Mouse (Mus musculus): Measurements from ENCODE around the gene Zmym3.

Zmym3 gene

DNA sequence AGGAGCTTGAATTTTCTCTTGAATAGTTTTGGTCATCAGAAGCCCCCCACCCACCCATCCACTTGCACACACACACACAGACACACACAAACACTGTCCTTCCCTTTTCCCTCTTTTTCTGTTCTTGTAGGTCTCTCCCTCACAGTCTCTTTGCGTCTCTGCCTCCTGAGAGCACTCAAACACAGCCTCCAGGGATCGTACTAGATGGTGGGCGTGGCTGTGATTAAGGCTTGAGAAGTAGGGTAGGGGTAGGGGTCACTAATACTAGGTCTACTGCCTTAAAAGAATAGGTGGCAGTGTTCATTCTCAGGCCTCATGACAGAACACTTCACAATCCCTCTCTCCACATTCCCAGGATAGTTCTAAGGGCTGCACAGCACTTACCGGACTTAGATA, at the start of gene Zmym3:
Gene Zmym3 (minus strand): TSS at position 150 of the 396 bp plus-strand sequence.
- no peak for DNase-seq (ENCODE audit: low read depth, low spot score)

DNA sequence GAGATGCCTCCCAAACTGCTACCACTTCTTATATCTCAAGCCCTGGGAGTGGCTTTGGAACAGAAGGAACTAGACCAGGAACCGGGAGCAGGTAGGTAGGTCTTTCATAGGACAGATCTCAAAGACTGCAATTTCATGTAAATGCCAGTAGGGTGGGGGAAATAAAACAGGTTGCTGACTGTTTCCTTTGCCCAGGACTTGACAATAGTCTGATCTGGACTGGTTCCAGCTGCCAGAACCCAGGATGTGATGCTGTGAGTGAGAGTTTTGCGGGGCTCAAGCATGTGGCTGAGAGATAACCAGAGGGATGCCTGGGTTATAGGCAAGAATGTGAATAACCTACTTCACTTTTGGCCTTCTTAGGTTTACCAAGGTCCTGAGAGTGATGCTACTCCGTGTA, 30.9 kb upstream of the Zmym3 start:
- DNase-seq (ENCODE audit: low read depth, low spot score), result no peak

DNA sequence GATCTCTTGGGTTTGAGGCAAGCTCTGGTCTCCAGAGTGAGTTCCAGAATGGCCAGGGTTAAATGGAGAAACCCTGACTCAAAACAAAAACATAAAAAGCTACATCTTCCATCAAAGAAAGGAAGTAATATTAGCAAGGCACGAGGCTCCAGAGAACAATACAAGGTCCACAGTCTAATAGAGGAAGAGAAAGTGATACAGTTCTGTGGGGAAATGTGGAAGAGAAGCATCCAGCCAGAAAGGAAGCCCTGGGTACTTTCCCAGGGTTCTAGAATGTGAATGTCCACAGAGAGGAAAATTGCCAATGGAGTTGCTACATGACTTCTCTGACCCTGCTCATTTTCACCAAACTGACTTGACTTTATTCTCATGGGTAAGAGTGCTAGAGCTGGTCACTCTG, 30.5 kb upstream of the Zmym3 start:
- no peak for DNase-seq (ENCODE audit: low read depth, low spot score)

DNA sequence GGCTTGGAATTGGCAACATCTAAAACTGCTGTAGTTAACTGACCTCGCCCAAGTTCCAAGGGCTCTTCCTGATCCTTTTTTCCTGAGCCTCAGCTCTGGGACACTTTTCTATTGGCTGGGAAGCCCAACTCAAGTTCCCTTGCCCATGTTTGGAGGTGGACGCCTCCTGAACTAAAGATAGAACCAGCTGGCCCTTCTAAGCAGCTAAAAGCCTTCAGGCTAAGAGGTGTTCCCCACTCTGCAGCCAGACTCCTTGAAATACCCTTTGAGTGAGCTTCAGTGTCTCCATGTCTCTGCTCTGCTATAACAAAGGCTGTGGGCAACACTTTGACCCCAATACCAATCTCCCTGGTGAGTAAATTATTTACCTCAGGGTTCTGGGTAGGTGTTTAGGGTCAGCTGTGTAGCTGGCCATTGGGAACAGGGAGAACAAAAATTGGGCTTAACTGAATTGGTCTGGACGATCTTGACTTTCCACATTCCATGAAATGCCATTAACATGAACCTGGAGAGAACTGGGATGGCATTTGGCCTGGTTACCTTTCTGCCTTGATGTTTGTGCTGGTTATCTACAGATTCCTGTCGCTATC, 28.3 kb upstream of the Zmym3 start, which contains the start of gene Itgb1bp2:
Gene Itgb1bp2 (plus strand): TSS at position 203 of the 590 bp plus-strand sequence.
- no peak for DNase-seq (ENCODE audit: low read depth, low spot score)

DNA sequence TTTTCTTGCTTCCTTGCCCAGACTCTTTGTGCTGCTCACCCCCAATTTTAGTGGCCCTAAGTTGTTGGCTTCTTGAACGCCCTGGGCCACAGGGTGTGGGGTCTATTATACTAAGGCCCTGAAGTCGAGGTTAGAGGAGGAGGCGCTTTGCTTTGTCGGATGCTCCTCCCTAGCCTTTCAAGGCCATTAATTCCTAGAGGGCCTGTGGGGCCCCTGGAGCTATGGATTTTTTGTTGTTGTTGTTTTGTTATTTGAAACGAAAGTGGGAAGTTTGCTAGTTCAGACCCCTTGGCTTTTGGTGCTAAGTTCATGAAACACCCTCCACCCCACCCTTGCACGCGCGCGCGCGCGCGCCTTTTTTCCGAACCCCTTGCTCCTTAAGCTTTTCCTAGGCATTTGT, 9.3 kb upstream of the Zmym3 start:
- DNase-seq (ENCODE audit: low read depth, low spot score), result no peak

DNA sequence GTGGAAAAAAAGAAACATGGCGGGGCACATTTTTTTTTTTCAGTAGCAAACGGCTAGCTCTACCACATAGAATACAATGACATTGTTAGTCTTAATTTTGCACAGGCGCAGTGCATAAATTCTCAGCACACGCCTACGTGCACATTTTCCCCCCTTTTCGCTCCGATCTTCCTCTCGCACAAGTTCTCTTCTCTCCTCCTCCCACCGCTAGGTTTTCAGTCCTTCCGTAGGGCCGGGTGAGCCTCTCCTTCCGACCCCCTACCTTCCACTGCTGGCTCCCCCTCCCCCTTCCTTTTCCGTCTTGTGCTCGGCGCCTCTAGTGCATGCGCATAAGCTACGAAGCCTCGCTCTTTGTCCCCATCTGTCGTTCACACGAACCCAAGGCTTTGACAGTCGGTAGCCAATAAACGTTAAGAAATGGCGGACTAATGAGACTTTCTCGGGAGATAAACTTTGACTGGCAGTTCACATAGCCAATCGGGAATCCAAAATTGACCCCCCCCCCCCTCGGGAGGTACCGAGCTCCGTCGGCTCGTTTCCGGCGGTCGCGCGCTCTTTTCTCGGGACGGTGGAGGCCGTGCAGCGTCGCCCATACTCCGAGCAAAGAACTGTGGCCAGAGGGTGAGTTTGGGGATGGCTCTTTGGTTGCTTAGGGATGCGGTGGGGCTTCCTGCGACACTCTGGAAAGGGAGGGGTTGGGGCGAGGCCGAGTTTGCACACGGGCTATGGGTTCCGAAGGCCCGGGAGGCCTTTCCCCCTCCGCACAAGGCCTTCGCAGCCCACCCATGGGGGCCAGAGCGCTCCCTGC, 8.7 kb upstream of the Zmym3 start, which contains the start of gene Nono:
Gene Nono (plus strand): TSS at position 177 of the 808 bp plus-strand sequence.
- peak; percentile 97 for DNase-seq (ENCODE audit: low read depth, low spot score)

DNA sequence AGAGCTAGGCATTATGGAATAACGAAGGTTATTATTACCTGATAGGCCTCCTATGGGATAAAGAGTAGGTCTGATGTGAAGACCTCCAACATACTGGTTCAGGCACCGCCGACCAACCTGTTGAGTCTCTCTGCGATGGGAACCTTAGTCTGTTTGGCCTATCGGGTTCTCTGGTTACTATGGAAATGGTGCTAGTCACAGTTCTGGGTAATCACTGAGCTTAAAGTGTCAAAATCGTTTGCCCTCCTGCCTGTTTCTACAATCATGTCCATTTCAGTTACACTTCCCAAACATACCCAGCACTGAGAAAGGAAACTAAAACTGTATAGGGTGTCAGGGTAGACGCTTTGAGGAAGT, 8.1 kb upstream of the Zmym3 start:
- no peak for DNase-seq (ENCODE audit: low read depth, low spot score)

DNA sequence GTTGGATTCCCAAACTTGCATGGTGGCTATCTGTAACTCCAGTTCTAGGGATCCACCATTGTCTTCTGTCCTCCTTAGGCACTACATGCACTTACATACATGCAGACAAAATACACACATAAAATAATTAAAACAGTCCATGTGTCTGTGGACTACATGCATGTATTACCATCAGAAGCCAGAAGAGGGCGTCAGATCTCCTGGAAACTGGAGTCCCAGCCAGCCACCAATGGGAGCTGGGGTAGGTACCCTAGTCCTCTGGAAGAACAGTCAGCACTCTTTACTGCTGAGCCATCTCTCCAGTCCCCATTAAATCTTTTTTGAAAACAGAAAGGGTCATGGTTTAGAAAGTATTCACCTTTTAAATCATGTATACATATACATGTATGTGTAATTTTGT, 7.1 kb upstream of the Zmym3 start:
- no peak for DNase-seq (ENCODE audit: low read depth, low spot score)

DNA sequence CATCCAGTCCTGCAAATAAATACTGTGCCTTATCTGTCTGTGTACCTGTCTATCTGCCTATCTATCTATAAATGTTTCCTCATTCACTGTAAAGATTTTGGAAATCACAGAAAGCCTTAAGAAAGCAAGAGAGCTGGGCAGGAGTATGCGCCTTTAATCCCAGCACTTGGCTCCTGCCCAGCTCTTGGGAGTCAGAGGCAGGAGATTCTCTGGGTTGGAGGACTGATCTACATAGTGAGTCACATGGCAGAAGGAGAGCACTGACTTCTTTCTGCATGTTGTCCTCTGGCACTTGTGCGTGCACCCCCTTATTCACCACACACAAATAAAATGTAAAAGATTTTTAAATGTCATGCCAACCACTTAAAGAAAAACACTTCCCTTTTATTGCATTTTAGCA, 2.8 kb upstream of the Zmym3 start:
- no peak for DNase-seq (ENCODE audit: low read depth, low spot score)

DNA sequence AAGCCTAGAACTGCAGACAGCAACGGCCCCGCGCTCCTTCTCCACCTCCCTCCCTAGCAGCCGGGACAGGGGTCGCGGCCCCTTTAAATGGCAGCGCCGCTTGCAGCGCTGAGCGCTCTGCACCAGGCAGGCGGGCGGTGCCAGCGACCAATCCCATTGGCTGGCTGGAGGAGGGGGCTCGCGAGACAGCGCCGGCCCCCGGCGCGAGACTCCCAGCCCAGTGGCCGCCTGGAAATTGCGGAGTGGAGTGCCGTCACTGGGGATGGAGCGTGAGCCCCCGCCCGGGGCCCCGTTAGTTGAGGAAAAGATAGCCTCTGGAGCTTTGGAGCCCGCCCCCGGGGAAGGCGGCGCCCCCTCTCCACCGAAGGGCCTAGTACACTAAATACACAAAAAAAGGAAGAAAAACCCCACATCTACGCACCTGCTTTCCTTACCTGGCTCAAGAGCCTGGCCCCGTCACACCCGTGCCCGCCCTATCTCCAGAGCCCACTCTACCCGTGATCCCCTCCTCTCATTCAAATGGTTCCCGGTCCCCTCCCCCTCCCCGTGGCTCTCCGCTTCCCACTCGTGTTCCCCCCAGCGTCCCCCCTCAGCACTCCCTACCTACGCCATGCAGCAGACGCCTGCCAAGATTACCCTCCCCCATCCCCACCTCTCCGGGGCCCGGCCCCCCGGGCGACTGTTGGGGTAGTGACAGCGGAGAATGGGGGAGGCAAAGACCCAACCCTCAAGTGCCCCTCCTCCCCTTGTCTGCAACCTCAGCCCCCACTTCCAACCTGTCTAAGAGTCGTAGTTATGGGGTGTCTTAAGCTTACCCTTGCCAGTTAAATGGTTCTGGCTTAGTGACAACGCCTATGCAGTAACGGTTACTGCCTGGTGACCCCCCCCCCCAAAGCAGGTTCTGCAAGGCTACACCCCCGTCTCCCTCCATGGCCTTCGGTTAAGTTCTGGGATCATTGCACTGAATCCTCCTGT, 637 bp downstream of the Zmym3 start:
- DNase-seq (ENCODE audit: low read depth, low spot score), result peak; percentile 70

DNA sequence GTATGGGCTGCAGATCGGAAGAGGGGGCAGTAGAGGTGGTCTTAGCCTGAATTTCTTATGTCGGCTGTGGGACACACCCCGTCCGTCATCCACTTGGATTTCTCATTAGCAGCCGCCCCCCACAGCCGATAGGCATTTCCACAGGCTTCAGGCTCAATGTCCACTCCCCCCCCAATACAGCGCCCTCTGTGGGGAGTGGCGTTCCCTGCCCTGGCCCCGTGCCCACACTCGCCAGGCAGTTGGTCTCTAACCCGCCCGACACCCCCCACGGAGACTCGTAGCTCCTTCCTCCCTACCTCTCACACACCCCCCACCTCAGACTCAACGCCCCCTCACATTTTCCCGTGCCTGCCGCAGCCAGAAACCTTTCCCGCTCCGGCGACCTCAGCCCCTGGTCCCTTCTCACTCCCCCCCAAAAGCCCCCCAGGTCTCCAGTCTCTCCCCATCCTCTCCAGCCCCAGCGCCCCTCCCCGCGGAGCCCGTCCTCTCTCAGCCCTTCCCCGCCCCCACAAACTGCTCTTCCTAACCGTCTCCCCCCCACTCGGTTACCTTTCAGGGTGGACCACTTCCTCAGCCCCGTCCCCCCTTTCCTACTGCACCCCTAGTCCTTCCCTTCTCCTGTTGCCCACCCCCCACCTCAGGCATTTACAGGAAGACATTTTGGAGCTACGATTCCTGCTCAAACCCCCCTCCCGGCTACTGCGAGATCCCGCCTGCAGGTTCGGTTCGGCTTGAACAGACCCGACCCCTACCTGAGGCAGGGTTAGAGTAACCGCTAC, 1.5 kb downstream of the Zmym3 start:
- DNase-seq (ENCODE audit: low read depth, low spot score), result no peak

DNA sequence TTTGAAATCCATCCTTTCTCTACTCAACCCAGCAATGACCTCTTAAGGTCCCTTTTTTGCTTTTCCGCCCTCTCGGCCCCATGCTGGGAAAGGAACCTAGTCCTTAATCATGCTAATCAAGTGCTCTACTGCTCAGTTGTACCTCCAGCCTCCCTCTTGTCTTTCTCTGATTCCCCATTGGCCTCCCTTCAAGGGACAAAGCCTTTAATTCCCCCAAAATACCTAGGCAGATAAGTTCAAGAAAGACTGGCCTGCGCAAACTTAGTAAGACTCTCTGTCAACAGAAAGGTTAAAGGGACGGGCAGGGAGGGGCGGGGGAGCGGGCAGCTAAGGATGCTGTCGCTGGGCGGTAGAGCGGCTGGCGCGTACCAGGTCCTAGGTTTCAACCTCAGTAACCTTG, 24.2 kb downstream of the Zmym3 start:
- DNase-seq (ENCODE audit: low read depth, low spot score), result no peak

DNA sequence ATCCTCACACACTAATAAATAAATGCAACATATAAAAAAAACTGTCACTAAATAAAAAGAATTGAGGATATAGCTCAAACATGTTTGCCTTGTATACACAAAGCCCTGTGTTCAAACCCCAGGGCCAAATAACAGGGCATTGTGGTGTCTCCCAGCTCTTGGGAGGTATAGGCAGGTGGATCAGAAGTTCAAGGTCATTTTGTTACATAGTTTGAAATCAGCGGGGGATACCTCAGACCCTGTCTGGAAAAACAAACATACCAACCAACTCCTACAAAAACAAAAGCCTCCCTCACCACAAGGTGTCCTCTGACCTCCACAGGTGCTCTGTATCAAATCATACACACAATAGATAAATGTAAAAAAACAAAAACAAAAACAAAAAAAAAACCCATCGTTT, 26.3 kb downstream of the Zmym3 start:
- no peak for DNase-seq (ENCODE audit: low read depth, low spot score)

DNA sequence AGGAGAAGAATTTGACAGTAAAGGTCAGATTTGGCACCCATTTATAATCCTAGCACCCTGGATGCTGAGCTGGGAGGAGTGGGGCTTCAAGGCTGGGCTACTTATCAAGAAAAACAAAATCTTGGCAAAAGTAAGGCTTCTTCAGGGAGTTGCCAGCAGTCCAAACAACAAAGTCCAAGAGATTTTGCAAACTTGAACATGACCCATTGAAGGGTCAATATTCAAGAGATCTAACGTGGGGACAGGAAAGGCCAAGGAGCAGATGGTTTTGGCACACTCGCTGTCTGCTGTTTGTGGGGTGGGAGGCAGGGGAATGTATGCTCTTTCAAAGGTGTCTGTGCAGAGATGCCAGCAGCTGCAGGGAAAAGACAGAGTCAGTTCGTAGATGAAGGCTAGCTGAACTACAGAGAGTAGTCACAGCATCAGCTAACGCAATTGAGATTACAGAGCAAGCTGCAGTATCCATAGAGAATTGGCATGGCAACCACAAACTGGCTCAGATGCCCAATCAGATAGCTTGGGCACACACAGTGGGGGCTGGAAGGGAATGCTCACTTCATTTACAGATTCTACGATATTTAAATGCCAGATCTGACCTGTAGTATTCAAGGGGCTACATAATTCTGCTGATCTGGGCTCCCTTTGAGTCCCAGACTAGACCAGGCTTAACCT, 31.6 kb downstream of the Zmym3 start:
- DNase-seq (ENCODE audit: low read depth, low spot score), result no peak

DNA sequence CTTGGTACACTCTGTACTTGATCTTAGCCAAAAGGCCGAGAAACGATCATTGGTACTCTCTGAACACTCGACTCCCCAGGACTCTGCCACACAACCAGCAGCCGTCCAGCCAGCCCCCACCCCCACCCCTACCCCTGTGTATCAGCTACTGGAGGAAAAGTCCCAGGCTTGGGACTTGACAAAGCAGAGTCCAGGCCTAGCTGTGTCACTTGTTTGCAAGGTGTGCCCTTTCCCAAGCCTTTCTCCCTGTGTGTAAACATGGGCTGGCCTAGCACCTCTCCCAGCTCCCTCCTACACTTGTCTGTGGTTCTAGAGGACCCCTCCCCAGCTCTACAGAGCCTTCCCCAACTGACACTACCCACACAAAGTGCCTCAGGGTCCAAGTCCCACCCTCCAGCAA, 34.4 kb downstream of the Zmym3 start:
- DNase-seq (ENCODE audit: low read depth, low spot score), result no peak

DNA sequence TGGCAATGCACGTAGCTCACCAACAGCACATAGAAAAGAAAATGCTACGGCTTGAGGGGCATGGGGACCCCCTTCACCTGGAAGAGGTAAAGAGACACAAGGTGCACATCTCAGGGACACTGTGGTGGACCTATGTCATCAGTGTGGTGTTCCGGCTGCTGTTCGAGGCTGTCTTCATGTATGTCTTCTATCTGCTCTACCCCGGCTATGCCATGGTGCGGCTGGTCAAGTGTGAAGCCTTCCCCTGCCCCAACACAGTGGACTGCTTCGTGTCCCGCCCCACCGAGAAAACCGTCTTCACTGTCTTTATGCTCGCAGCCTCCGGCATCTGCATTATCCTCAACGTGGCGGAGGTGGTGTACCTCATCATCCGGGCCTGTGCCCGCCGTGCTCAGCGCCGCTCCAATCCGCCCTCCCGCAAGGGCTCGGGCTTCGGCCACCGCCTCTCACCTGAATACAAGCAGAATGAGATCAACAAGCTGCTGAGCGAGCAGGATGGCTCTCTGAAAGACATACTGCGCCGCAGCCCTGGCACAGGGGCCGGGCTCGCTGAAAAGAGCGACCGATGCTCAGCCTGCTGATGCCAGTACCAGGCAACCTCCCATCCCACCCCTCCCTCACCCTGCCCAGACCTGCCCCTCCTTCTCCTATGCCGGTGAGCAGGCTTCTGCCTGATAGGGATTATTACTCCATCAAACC, 36.1 kb downstream of the Zmym3 start:
- no peak for DNase-seq (ENCODE audit: low read depth, low spot score)

DNA sequence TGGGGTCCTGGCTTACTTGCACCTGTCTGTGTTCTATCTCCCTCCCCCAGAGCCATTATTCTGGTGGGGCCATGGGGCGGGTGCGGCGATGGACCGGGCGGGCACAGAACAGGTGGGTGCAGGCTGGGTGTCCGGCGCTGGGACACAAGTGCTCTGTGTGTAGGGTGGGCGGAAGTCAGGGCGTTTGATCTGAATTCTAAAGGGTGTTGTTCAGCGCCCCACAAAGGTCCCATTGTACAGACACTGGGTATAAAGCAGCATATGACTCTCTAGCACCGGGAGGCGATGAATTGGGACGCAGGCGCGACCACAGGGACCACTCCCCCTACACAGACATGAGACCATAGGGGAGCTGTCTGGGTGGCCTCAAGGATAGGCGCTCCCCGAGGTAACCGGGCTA, 37.2 kb downstream of the Zmym3 start:
- no peak for DNase-seq (ENCODE audit: low read depth, low spot score)

DNA sequence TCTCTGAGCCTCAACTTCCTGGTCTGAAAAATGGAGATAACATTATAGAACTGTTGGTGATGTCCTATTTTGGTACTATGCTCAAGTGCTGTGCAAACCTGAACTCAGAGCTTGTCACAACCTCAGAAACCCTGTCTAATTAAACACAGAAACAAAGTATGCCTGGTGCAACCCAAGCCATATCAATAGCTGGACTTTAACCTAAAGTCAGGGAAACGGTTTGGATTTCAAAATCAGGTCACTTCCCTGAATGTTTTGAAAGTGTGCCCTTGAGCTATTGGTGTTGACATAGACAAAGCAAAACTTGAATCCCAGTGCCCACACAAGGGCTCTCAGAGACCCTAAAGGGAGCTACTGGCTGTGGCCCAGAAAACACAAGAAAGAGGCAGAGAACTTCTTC, 40.9 kb downstream of the Zmym3 start:
- DNase-seq (ENCODE audit: low read depth, low spot score), result no peak

DNA sequence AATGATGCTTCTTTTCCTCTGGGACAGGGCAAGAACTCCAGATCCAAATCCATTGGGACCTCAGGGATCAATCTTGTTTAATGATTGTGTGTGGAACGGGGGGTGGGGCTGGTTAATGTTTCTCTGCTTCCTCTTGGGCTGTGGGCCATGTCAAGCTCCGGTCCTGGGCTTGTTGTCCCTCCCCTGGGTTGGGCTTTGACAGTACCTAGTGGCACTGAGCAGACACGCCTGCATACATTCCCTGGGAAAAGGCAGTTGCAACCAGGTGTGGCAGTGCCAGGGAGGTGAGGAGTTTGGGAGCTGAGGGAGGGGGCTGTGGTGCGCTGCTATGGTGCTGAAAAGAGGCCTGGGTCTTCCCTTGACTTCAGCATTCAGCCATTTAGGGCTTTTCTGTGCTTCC, 43.6 kb downstream of the Zmym3 start:
- DNase-seq (ENCODE audit: low read depth, low spot score), result no peak

All from telencephalon, adult 2 months (tissue).